Mouse (Mus musculus) heart, embryonic 11.5 days (tissue): ENCODE data around the gene Slc46a2. TPM values are rescaled to one million over a fixed set of nuclear protein-coding genes. Genes with fewer than 3 reads are reported as not detected.

Experiments used
- ATAC-seq: fragments of 200-750 bp; cut with Nextera tagmentation; replicated peaks from 2 replicates; pipeline ENCODE4 v1.8.0; 2017; ENCODE audit warnings: moderate library complexity; ENCODE audit not compliant: insufficient number of reproducible peaks, low FRiP score, low TSS enrichment
- H3K27ac ChIP-seq: fragments of 300-500 bp; sonication (generic); 2 replicates; pipeline ENCODE4 v1.5.1; 2014; ENCODE audit warnings: mild to moderate bottlenecking, low read depth, low read length
- H3K27me3 ChIP-seq: fragments of 300-500 bp; sonication (generic); 2 replicates; pipeline ENCODE4 v1.6.1; 2014; ENCODE audit warnings: mild to moderate bottlenecking, low read length, mixed read lengths; ENCODE audit not compliant: control insufficient read depth, insufficient read depth
- H3K36me3 ChIP-seq: fragments of 300-500 bp; sonication (generic); 2 replicates; pipeline ENCODE4 v1.6.1; 2014; ENCODE audit warnings: mild to moderate bottlenecking, low read length, moderate library complexity, mixed read lengths; ENCODE audit not compliant: control insufficient read depth, insufficient read depth
- H3K4me1 ChIP-seq: fragments of 300-500 bp; sonication (generic); 2 replicates; pipeline ENCODE4 v1.6.1; 2014; ENCODE audit warnings: low read length; ENCODE audit not compliant: control insufficient read depth, insufficient read depth
- H3K4me2 ChIP-seq: fragments of 300-500 bp; sonication (generic); 2 replicates; pipeline ENCODE4 v1.6.1; 2014; ENCODE audit warnings: mild to moderate bottlenecking, moderate library complexity
- H3K4me3 ChIP-seq: fragments of 300-500 bp; sonication (generic); 2 replicates; pipeline ENCODE4 v1.5.1; 2014; ENCODE audit warnings: low read depth, low read length
- H3K9ac ChIP-seq: fragments of 300-500 bp; sonication (generic); 2 replicates; pipeline ENCODE4 v1.6.1; 2014; ENCODE audit warnings: mild to moderate bottlenecking, low read depth, low read length, moderate library complexity
- H3K9me3 ChIP-seq: fragments of 300-500 bp; sonication (generic); replicated peaks from 2 replicates; pipeline ENCODE4 v1.6.1; 2016; ENCODE audit warnings: low read length; ENCODE audit not compliant: control insufficient read depth
- WGBS: fragments of 180-500 bp; shearing (Covaris S2); extraction: QIAGEN DNeasy Blood & Tissue Kit; methylation state at CpG from one replicate; pipeline ENCODE4 v1.1.7; 2014; ENCODE audit not compliant: insufficient replicate concordance; 5-methylcytosine and 5-hydroxymethylcytosine counted together
- polyA plus RNA-seq: library from polyadenylated mRNA; unstranded; fragments of >200 nt; fragmentation: Nextera tagmentation; extraction: Ambion mirVana; gene quantifications from 2 replicates; pipeline ENCODE4 v1.2.1, GENCODE M21; 2014

Slc46a2 gene
- polyA plus RNA-seq, 1 experiment from 2014 or later = 0.39 TPM

DNA sequence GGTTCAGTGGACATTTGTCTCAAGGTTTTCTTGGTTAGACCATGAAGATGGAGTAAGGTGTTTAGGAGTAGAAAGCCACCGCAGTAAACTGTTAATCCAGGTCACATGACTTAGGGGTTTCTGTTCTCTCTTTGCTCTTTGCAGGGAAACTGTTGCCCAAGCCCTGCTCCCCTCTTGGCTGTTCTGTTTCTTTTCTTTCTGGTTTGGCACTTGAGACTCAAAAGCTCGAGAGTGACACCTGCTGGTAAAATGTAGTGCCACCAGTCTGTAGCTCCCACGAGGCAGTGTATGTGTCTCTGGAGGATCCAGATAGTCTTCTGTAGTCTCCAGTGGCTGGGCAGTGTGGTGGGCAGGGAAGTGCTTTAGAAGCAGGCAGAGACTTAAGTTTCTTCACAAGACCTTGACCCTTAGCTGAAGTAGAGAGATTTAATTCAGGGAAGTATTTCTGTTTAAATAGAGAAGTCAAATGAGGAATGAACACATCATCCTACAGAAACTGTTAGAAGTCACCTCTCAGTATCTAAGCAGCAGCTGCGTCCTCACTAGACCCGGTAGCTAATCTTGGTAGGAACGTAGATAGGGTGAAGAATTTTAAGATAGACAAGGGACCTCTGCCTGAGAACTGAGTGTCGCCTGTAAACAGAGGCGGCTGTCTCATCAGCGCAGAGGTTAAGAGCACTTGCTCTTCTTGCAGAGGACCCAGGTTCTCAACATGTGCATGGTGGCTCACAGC, 43.8 kb downstream of the Slc46a2 start:
- no peaks in the 10 kb centered on the region for H3K36me3 ChIP-seq
- ATAC-seq = peak; percentile 64; the same call in 1 of the 2 replicates
- H3K4me3 ChIP-seq = no peak overlapping the region
- no peaks in the 10 kb centered on the region for H3K9me3 ChIP-seq
- H3K27ac ChIP-seq = 0 out of 2 replicates have a peak overlapping the region, but pooled peaks have one; percentile 29
- H3K9ac ChIP-seq = no peak overlapping the region
- WGBS = 35% methylated on average over 9 of the region's 9 CpGs
- H3K27me3 ChIP-seq = no peaks in the 10 kb centered on the region
- peaks cover 6% of the 10 kb centered on the region; the same call in 1 of the 2 replicates for H3K4me1 ChIP-seq
- H3K4me2 ChIP-seq = no peak overlapping the region

DNA sequence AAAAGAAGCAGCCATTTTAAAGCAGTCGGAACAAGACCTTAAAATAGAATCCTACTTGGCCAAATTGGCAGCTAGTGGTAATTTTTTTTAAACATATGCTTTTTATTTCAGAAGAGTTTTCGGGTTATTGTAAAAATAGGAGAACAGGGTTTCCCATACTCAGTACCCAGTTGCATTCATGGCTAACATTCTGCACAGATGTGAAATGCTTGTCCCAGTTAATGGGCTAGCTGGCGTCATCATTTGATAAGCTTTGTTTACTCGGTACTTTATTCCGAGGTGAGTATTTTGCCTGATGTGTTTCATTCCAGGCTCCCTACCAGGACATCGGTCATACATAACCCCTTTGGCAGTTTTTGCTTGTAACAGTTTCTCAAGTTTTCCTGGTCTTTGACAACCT, 44.4 kb downstream of the Slc46a2 start:
- Histone ChIP-seq H3K4me2 (no peak overlapping the region), H3K9me3 (no peaks in the 10 kb centered on the region), H3K4me3 (no peak overlapping the region), H3K4me1 (peaks cover 6% of the 10 kb centered on the region; the same call in 1 of the 2 replicates), H3K36me3 (no peaks in the 10 kb centered on the region), H3K27ac (no peak overlapping the region), H3K27me3 (no peaks in the 10 kb centered on the region), H3K9ac (no peak overlapping the region)
- ATAC-seq = no peak
- WGBS = 63% methylated on average over 6 of the region's 6 CpGs

DNA sequence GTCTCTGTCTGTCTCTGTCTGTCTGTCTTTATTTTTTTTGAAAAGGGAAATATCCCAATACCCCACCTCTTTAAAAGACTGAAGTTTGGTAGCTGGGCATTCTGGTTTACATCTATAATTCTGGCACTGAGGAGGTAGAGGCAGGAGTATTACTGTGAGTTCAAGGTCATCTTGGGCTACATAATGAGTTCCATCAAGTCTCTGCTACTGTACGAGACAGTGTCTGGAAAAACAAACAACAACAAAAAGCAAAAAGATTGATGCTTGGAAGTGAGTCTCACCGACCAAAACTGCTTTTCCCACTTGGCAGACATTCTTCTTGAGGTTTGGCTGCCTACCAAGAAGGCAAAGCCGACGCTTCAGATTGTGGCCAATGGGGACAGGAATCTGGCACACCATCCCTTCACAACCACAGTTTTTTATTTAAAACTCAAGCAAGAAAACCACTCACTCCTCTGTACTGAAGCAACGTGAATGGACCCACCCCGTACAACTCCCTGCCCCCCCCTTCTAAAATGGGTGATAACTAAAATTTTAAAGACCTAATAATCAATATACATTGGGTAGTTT, 45.3 kb downstream of the Slc46a2 start:
- Histone ChIP-seq H3K36me3 (no peaks in the 10 kb centered on the region), H3K4me2 (no peak overlapping the region), H3K27me3 (no peaks in the 10 kb centered on the region), H3K4me1 (peaks cover 6% of the 10 kb centered on the region; the same call in 1 of the 2 replicates), H3K9ac (no peak overlapping the region), H3K27ac (no peak overlapping the region), H3K4me3 (no peak overlapping the region), H3K9me3 (no peaks in the 10 kb centered on the region)
- whole genome bisulfite sequencing = 73% methylated on average over 6 of the region's 6 CpGs
- no peak for ATAC-seq

DNA sequence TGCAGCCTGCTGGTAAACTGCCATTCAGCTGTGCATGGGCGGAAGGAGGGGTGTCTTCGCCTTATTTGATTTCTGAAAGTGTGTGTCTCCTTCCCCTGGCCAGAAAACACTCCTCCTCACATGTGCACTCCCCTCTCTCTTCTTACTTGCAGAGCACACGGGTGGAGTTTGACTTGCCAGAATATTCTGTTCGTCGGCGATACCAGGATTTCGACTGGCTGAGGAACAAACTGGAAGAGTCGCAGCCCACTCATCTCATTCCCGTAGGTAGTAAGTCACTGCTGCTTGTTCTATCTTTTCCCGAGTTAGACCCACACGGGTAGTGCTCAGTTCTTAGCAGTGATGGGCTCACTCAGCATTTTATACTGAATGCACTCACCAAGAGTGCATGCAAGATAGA, 46.8 kb downstream of the Slc46a2 start:
- ATAC-seq = no peak
- H3K4me2 ChIP-seq = no peak overlapping the region
- no peaks in the 10 kb centered on the region for H3K9me3 ChIP-seq
- H3K4me3 ChIP-seq = no peak overlapping the region
- 80% methylated on average over 11 of the region's 11 CpGs for WGBS
- H3K27ac ChIP-seq = no peak overlapping the region
- H3K9ac ChIP-seq = no peak overlapping the region
- no peaks in the 10 kb centered on the region for H3K27me3 ChIP-seq
- H3K36me3 ChIP-seq = no peaks in the 10 kb centered on the region
- peaks cover 6% of the 10 kb centered on the region; the same call in 1 of the 2 replicates for H3K4me1 ChIP-seq

DNA sequence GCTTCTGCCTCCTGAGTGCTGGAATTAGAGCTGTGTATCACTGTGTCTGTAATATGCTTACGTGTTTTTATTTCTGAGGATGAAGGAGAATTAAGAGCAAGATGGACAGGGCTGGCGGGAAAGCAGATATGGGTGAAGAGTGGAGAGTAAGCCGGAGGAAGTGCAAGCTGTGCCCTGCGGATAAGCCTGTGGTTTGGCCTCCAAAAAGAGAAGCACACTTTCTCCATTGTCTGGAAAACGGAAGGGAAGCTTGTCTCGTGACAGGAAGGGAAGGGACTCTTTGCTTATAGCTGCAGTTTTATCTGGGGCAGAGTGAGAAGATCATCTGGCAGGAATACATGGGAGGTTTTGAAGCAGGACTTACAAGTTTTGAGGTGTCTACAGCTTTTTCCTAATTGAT, 51.0 kb downstream of the Slc46a2 start:
- no peak overlapping the region for H3K27ac ChIP-seq
- ATAC-seq = no peak

DNA sequence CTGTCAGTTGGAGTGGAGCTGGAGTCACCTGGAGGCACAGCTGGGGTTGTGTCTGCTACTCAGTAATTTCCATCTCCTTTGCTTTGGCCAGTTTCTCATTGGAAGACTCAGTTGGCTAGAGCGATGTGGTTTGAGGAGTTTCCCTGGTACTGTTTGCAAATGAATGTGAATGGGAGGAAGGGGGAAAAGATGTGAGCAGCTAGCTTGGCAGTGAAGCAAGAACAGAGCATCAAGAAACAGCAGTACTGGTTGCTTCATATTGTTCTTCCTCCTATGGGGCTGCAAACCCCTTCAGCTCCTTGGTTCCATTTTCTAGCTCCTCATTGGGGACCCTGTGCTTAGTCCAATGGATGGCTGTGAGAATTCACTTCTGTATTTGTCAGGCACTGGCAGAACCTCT, 52.5 kb downstream of the Slc46a2 start:
- Histone ChIP-seq H3K4me2 (no peak overlapping the region), H3K27me3 (no peaks in the 10 kb centered on the region), H3K9me3 (no peaks in the 10 kb centered on the region), H3K27ac (no peak overlapping the region), H3K9ac (no peak overlapping the region), H3K4me1 (peaks cover 9% of the 10 kb centered on the region; the same call in 1 of the 2 replicates), H3K36me3 (no peaks in the 10 kb centered on the region; the same call in 1 of the 2 replicates), H3K4me3 (no peak overlapping the region)
- WGBS = 92% methylated on average over 1 of the region's 1 CpGs
- no peak for ATAC-seq

More for the DNA sequence above, 51.0 kb downstream of the Slc46a2 start:
- 48% methylated on average over 6 of the region's 6 CpGs for WGBS
- Histone ChIP-seq H3K4me3 (no peak overlapping the region), H3K4me2 (no peak overlapping the region), H3K9me3 (no peaks in the 10 kb centered on the region), H3K27me3 (no peaks in the 10 kb centered on the region), H3K36me3 (no peaks in the 10 kb centered on the region; the same call in 1 of the 2 replicates), H3K9ac (no peak overlapping the region), H3K4me1 (peaks cover 9% of the 10 kb centered on the region; the same call in 1 of the 2 replicates)

DNA sequence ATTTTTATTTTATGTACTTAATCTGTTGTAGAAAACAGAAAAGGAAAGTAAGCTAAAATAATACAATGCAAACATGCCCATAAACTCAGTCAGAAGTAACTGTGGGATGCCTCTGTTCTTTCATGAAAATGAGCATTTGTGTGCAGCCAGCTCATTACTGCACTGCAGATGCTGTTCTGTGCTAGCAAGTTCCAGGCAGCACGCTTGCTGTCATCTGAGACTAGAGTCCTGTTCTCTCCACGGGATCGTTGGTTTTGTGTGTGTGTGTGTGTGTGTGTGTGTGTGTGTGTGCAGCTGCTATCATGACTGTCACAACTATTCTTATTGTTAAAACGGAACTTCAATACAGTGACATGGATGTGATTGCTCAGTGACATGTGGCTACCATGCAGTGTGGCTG, 53.0 kb downstream of the Slc46a2 start:
- 60% methylated on average over 4 of the region's 4 CpGs for WGBS
- no peak overlapping the region for H3K4me3 ChIP-seq
- no peaks in the 10 kb centered on the region; the same call in 1 of the 2 replicates for H3K36me3 ChIP-seq
- H3K27ac ChIP-seq = no peak overlapping the region
- H3K4me2 ChIP-seq = no peak overlapping the region
- H3K27me3 ChIP-seq = no peaks in the 10 kb centered on the region
- no peak for ATAC-seq
- H3K4me1 ChIP-seq = peaks cover 9% of the 10 kb centered on the region; the same call in 1 of the 2 replicates
- no peaks in the 10 kb centered on the region for H3K9me3 ChIP-seq
- H3K9ac ChIP-seq = no peak overlapping the region

DNA sequence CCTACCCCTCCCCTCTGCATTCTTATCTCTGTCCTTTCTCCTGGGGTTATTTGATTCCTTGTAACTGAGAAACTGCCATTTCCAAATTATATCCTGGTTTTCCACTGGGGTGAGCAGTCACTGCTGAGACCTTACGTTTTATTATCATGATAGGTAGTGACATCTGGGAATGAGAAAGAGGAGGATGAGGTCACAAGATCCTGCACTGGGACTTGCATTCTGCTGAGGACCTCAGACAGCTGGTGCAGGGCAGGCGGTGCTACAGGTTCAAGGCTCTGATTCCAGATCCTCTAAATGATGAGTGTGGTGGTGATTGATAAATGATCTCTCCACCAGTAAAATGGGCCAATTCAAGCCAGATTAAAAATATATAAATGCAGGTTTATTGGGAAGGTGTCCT, 54.4 kb downstream of the Slc46a2 start:
- 59% methylated on average over 2 of the region's 2 CpGs for WGBS
- ATAC-seq = no peak
- no peak overlapping the region for H3K4me2 ChIP-seq

More for the DNA sequence above, 54.4 kb downstream of the Slc46a2 start:
- H3K9ac ChIP-seq = no peak overlapping the region
- no peaks in the 10 kb centered on the region for H3K9me3 ChIP-seq
- no peak overlapping the region for H3K27ac ChIP-seq
- no peak overlapping the region for H3K4me3 ChIP-seq
- H3K4me1 ChIP-seq = peaks cover 9% of the 10 kb centered on the region; the same call in 1 of the 2 replicates
- H3K27me3 ChIP-seq = no peaks in the 10 kb centered on the region
- H3K36me3 ChIP-seq = no peaks in the 10 kb centered on the region; the same call in 1 of the 2 replicates
